25 mouse cellular contexts compared by ENCODE assay signal in genomic region chr6:147560436-147560835, GRCm38 (mm10).
DNase-seq lines count a peak whose midpoint lies in the region; ATAC-seq lines count a peak whose summit lies in the region.
"Had no signal": no experiment of that assay in that cellular context is flagged by ENCODE, and none has a peak within 500 bp of the region (broad histone marks: within the 10 kb centered on the region; RNA-seq: fewer than 3 reads in every experiment).

No protein-coding gene starts in this region.

- H3K4me1 ChIP-seq in heart, embryonic 12.5 days (replicated peaks), result no peaks in the 10 kb centered on the region
- H3K4me1 ChIP-seq: embryonic facial prominence, embryonic 15.5 days; forebrain, embryonic 15.5 days; heart, embryonic 15.5 days had no signal

- H3K4me2 ChIP-seq in heart, embryonic 12.5 days, result no peak overlapping the region
- H3K4me2 ChIP-seq: embryonic facial prominence, embryonic 12.5 days; embryonic facial prominence, embryonic 15.5 days; forebrain, embryonic 15.5 days; heart, embryonic 11.5 days; heart, embryonic 15.5 days; hindbrain, embryonic 14.5 days had no signal

- no peak overlapping the region for H3K27ac ChIP-seq in heart, embryonic 12.5 days (ENCODE audit: poor library complexity, severe bottlenecking)
- H3K27ac ChIP-seq: embryonic facial prominence, embryonic 12.5 days; embryonic facial prominence, embryonic 15.5 days; forebrain, embryonic 15.5 days; heart, adult 2 months; heart, embryonic 15.5 days; hindbrain, embryonic 14.5 days; hindbrain, postnatal 0 days had no signal

- H3K9me3 ChIP-seq in heart, embryonic 12.5 days (replicated peaks), result no peaks in the 10 kb centered on the region
- H3K9me3 ChIP-seq: embryonic facial prominence, embryonic 12.5 days; embryonic facial prominence, embryonic 15.5 days; forebrain, embryonic 15.5 days; heart, embryonic 15.5 days had no signal

- no peak overlapping the region for H3K4me3 ChIP-seq in heart, embryonic 12.5 days
- H3K4me3 ChIP-seq: embryonic facial prominence, embryonic 12.5 days; embryonic facial prominence, embryonic 15.5 days; forebrain, embryonic 15.5 days; heart, adult 2 months; heart, embryonic 15.5 days had no signal

- ATAC-seq in heart, embryonic 12.5 days (ENCODE audit: insufficient number of reproducible peaks, low FRiP score), result no peak
- no peak for ATAC-seq in monocyte, adult 5-6 weeks (replicated peaks; ENCODE audit: insufficient number of reproducible peaks, low FRiP score, low TSS enrichment, poor library complexity, severe bottlenecking)
- ATAC-seq: activated CD4-positive, CD25-positive, alpha-beta regulatory T cell, adult 4 months; forebrain, embryonic 15.5 days; hindbrain, postnatal 0 days; inflammation-experienced regulatory T-cells, adult 6 months; intestine, embryonic 16.5 days had no signal

- no peaks in the 10 kb centered on the region for H3K36me3 ChIP-seq in heart, embryonic 12.5 days
- H3K36me3 ChIP-seq: embryonic facial prominence, embryonic 15.5 days; forebrain, embryonic 15.5 days; heart, embryonic 15.5 days had no signal

- H3K27me3 ChIP-seq in heart, embryonic 12.5 days (replicated peaks), result no peaks in the 10 kb centered on the region
- H3K27me3 ChIP-seq: embryonic facial prominence, embryonic 12.5 days; embryonic facial prominence, embryonic 15.5 days; forebrain, embryonic 15.5 days; heart, embryonic 15.5 days had no signal

- DNase-seq in adrenal gland, adult 2 months, result peak; percentile 8
- no peak for DNase-seq in adrenal gland, adult 18-20 months (ENCODE audit: low spot score in 2 of 2)
- peak; percentile 86 for DNase-seq in heart, adult 11 months
- DNase-seq in lung, postnatal 10 days, result peak; percentile 37
- no peak for DNase-seq in lung, postnatal 25 days (ENCODE audit: low spot score)
- DNase-seq in lung, postnatal 36 days, result peak; percentile 14
- DNase-seq: adrenal gland, postnatal 36 days; cerebellum, adult 18-20 months; cerebellum, adult 9-10 months; cerebellum, postnatal 14 days; gastrocnemius, postnatal 25 days; heart, adult 2 months; heart, postnatal 4 days had no signal

- H3K9ac ChIP-seq in heart, embryonic 12.5 days, result no peak overlapping the region
- H3K9ac ChIP-seq: embryonic facial prominence, embryonic 12.5 days; embryonic facial prominence, embryonic 15.5 days; forebrain, embryonic 15.5 days; heart, embryonic 15.5 days; hindbrain, embryonic 14.5 days had no signal

Comparison
In these comparisons a context has a peak if more than half of its experiments do, and no peak if none do; other contexts are left out.
1. DNase-seq: peak in adrenal gland, adult 2 months (single experiment), heart, adult 11 months (single experiment), lung, postnatal 10 days (single experiment) and lung, postnatal 36 days (single experiment); none in adrenal gland, adult 18-20 months (0 of 2) and lung, postnatal 25 days (single experiment).